Mouse (Mus musculus): ENCODE measurements around the gene Zfyve27.

Gene Zfyve27

GRCm38 (mm10) chr19:42163764-42164163, at the start of gene Zfyve27:
Zfyve27 (plus strand) TSS chr19:42163951.
- no peak for DNase-seq (ENCODE audit: low read depth, low spot score)

- no peak for DNase-seq (ENCODE audit: low read depth, low spot score)
These were observed 47.9 kb upstream of the Zfyve27 start for GRCm38 (mm10) chr19:42115783-42116335.

DNA sequence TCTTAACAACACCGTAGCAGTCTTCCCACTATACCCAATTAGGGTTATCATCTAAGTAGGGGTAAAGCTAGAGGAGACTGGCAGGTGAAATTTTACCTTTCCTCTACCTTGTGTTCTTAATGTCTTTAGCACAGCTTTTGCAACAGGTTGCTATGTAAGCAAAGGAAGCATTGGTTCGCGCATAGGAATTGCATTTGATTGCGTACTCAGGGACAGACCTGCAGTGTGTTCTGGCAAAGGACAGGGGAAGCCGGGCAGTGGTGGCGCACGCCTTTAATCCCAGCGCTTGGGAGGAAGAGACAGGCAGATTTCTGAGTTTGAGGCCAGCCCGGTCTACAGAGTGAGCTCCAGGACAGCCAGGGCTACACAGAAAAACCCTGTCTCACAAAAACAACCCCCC, 45.6 kb upstream of the Zfyve27 start:
- no peak for DNase-seq (ENCODE audit: low read depth, low spot score)

DNA sequence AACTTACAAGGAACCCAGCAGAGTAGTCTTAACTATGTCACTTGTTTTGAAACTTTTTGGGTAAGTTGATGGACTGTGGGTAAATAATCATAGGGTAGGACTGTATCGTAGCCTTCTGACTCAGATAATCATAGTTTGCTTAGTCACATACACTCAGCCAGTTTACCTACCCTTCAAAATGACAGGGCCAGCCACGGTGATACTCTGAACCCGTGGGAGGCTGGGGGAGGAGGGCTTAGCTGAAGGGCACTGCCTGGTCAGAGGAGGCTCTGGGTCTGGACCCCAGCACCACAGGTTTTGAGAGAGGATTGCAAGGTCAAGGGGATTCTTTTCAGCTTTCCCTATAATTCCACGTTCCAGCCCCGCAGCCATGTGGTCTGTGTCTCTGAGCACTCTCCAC, 45.2 kb upstream of the Zfyve27 start:
- no peak for DNase-seq (ENCODE audit: low read depth, low spot score)

DNA sequence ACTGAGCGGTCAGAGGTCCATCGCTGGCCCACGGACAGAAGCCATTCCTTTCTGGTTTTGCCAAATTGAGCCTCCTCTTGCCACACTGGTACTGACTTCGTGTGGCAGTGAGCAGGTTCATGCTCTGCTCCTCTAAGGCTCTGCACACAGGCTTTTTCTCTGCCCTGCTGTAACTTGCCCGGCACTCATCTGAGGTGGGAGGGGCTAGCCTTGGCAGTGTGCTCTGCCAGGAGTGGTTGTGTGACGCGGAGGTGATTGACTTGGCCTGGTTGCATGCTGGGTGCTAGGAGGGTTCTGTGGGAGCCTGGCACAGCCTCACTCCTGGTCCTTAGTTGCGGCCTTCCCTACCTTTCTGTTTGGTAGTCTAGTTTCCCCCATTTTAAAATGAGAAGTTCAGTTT, 43.3 kb upstream of the Zfyve27 start:
- DNase-seq (ENCODE audit: low read depth, low spot score): no peak

DNA sequence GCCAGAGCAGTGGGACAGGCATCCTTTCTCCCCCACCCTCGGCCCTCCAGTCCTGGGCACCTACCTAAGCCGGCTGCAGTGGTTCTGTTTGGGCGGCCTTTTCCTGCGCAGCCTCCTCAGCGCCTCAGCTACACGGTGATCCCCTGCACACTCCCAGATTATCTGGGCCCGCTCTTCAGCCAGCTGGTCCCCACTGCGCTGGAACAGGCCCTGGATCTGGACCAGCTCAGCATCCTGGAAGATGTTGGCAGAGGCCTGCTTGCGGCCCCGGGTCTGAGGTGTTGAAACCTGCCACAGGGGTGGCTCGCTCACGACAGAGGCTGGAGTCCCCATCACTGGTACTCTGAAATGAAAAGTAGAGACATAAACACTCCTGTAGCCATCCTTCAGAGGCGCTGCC, 39.1 kb upstream of the Zfyve27 start:
- DNase-seq (ENCODE audit: low read depth, low spot score): no peak

GRCm38 (mm10) chr19:42125501-42126218, 38.1 kb upstream of the Zfyve27 start:
- no peak for DNase-seq (ENCODE audit: low read depth, low spot score)

- no peak for DNase-seq (ENCODE audit: low read depth, low spot score)
These were observed 37.5 kb upstream of the Zfyve27 start for GRCm38 (mm10) chr19:42126219-42126605.

DNA sequence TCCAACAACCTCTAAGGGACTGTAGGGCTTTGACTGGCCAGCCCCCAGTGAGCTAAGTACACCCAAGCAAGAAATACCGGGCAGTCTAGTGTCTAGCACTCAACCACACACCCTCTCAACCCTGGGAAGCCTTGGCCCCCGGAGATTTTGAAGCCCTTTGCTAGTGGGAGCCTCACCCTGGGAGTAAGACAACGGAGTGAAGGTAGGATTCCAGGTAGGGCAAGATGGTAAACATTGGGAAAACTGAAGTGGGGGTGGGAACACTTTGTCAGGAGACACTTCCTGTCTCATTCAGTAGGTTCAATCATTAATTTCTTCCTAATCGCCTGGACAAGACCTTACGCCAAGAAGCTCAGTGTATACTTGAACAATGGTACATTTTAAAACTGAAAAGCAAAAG, 36.7 kb upstream of the Zfyve27 start:
- no peak for DNase-seq (ENCODE audit: low read depth, low spot score)

- DNase-seq (ENCODE audit: low read depth, low spot score): no peak
These were observed 35.6 kb upstream of the Zfyve27 start for GRCm38 (mm10) chr19:42128052-42128740.

DNA sequence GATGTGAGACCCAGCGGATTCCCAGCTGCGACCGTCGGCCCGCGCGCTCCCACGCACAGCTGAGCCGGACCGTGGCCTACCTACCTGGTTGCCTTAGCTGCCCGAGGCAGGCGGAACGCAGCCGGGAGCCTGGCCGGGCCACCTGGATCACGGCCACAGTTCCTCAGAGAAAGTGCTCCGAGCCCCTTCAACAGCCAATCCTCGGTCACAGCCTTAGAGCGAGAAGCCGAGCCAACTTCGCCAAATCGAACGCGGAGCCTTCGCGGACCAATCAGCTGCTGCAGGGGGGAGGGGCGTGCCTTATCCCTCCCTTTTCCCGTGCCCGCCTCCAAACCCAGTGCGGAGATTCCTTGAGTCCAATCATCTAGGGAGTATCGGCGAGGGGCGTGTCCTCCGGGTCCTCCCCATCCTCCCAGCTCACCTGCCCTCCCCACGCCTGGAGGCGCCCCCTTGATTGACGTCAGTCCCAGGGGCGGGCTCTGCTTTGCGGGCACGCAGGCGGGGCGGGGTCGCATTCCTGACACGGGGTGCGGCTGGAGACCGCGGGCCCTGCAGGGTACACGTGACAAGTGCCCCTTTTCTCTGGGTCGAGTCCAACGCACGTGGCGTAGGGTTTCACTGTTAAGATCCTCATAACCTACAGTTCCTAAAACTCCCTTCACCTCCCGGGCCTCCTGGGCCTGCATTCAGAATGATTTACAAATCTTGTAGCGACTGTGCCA, 34.8 kb upstream of the Zfyve27 start, which contains the start of gene Avpi1:
Gene Avpi1 (minus strand): TSS at position 273 of the 722 bp plus-strand sequence.
- peak; percentile 99 for DNase-seq (ENCODE audit: low read depth, low spot score)

GRCm38 (mm10) chr19:42129509-42130293, 34.0 kb upstream of the Zfyve27 start:
- DNase-seq (ENCODE audit: low read depth, low spot score): no peak

GRCm38 (mm10) chr19:42130294-42130606, 33.5 kb upstream of the Zfyve27 start:
- no peak for DNase-seq (ENCODE audit: low read depth, low spot score)

GRCm38 (mm10) chr19:42131101-42131500, 32.6 kb upstream of the Zfyve27 start:
- DNase-seq (ENCODE audit: low read depth, low spot score): no peak

DNA sequence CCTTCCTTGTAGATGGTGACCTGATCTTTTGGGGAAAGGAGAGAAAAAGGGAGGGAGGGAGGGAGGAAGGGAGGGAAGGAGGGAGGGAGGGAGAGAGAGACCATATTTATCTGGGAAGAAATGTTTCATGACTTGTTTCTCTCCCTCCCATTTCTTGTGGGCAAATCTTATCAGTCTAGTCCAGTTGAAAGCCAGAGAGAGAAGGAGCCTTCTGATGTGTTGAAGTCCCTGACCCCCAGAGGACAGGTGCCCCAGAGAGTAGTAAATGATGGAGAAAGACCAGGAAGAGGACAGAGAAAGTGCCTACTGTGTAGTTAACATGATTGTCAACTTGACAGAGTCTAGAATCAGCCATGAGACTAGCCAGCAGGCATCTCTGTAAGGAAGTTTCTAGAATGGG, 28.7 kb upstream of the Zfyve27 start:
- DNase-seq (ENCODE audit: low read depth, low spot score): no peak

- no peak for DNase-seq (ENCODE audit: low read depth, low spot score)
These were observed 27.6 kb upstream of the Zfyve27 start for GRCm38 (mm10) chr19:42136126-42136525.

DNA sequence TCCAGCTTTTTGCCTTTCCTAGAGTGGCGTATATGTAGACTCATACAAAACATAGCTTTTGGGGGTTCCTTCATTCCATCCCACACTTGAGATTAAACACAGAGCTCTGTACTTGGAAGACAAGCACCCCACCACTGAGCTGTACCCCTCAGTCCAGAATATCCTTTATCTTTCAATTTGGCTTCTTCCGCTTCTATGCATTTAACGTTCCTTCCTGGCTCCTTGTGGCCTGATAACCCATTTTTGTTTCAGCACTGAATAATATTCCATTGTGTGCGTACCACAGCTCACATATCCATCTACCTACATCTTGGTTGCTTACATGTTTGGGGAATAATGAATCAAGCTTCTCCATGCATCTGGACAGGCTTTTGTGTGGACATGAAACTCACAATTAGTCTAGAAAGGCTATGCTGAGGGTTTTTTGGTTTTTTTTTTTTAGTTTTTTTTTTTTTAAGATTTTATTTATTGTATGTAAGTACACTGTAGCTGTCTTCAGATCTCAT, 26.5 kb upstream of the Zfyve27 start:
- no peak for DNase-seq (ENCODE audit: low read depth, low spot score)

DNA sequence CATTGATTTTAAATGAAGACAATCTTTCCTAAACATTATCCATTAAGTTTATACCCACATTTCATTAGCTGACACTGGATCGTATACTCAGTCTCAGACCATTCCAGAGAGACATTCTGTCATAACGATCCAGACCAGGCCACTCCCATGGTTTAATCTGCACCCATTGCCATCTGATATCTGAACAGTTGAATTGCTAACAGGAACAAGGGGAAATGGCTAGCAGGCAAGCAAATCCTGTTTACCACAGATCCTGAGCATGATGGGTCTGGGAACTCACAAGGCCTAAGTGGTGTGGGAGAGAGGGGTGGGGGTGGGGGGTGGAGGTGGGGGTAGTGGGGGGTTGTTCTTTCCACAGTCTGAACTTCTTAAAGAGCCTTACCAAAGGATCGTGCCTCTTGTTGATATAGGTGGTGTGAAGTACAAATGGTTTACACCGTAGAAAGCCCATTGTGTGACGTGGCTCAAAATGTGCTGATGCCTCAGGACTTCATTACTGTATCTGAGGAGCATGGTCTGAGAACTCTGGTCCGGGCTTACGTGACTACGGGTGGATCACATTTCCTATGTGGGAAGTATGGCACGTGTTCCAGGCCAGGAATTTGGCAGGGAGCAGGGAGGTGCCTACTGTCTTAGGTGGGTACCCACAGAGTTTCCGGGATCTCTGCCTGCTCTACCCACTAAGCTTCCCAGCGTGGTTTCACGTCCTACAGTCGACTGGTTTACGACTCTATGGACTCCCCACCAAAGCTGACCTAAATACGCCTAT, 25.1 kb upstream of the Zfyve27 start:
- no peak for DNase-seq (ENCODE audit: low read depth, low spot score)

DNA sequence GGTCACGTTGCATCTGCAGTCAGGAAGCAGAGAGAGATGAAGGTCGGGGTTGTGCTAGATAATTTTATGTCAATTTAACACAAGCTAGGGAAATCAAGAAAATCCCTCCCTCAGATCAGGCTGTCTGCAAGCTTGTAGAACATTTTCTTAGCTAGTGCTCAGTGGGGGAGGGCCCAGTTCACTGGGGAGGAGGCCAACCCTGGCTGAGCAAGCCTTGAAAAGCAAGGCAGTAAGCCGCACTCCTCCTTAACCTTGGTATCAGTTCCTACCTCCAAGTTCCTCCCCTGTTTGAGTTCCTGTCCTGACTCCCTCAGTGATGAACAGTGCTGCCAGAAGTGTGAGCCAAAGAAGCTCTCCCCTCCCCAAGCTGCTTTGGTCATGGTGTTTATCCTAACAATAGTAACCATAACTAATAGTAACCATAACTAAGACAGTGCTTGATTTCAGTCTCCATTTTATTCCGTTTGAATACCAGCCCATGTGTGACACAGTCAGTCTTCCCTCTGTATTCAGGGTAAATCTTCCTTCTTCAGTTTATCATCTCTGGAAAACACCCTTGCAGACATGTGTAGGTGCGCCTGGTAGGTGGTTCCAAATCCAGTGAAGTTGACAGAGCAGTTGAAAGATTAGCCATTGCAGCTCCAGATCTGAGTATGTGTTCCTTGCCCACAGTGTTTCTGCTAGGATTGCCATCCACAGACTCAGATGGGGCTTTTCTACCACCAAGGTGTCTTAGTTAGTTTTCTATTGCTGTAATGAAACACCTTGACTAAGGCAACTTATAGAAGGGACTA, 23.8 kb upstream of the Zfyve27 start:
- no peak for DNase-seq (ENCODE audit: low read depth, low spot score)

DNA sequence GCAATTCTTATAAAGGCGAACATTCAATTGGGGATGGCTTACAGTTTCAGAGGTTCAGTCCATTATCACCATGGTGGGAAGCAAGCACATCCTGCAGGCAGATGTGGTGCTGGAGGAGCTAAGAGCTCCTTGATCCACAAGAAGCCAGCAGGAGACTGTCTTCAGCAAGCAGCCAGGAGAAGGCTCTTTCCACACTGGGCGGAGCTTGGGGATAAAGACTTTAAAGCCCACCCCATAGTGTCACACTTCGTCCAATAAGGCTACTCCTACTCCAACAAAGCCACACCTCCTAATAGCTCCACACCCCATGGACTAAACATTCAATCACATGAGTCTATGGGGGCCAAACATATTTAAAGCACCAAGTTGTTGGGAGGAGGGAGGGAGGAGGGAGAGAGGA, 21.8 kb upstream of the Zfyve27 start:
- DNase-seq (ENCODE audit: low read depth, low spot score): no peak
